Mouse (Mus musculus) bone marrow macrophage, adult 2 months (primary cell): ENCODE results near the gene Cox10.

Source experiments
- CTCF ChIP-seq: IDR thresholded peaks from 2 replicates; pipeline ENCODE4 v1.5.1; 2012; ENCODE audit warnings: low read depth, mild to moderate bottlenecking, low read length, moderate library complexity
- POLR2A ChIP-seq: IDR thresholded peaks from 2 replicates; pipeline ENCODE4 v1.6.1; 2012; ENCODE audit warnings: mild to moderate bottlenecking, low read depth, low read length, borderline replicate concordance

DNA sequence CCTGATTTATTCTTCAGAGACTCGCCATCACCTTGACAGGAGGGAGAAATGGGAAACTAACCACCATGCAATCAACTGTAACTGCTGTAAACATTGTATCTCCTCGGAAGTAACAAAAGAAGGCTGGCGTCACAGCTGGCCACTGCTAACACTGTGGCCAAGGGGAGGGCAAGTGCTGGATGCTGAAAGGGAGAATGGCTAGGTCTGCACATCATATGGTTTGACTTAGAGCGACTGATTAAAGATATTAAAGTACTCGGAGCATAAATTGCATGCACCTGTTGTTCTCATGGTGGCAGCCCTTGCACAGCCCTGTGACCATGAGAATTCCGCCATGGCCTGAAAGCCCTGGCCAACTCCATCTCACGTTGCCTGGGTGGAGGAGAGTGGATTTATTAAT lies 54.7 kb downstream of the Cox10 start:
- TF ChIP-seq CTCF = no peak
- TF ChIP-seq POLR2A = no peak
